Mouse (Mus musculus) ES-E14 (cell line): ENCODE results near the gene Col20a1.

Experiments
- CHD2 ChIP-seq: IDR thresholded peaks from 2 replicates; pipeline ENCODE4 v1.6.1; 2014; ENCODE audit warnings: mild to moderate bottlenecking, low read depth, low read length, inconsistent platforms
- HCFC1 ChIP-seq: IDR thresholded peaks from 2 replicates; pipeline ENCODE4 v1.6.1; 2012; ENCODE audit warnings: low read length, inconsistent platforms, borderline replicate concordance; ENCODE audit not compliant: insufficient read depth
- MAFK ChIP-seq: IDR thresholded peaks from 2 replicates; pipeline ENCODE4 v1.6.1; 2014; ENCODE audit warnings: mild to moderate bottlenecking, low read depth, low read length, inconsistent platforms; ENCODE audit not compliant: insufficient read depth
- ZC3H11A ChIP-seq: IDR thresholded peaks from 2 replicates; pipeline ENCODE4 v1.6.1; 2012; ENCODE audit warnings: low read depth, mild to moderate bottlenecking, inconsistent platforms, low read length, borderline replicate concordance

GRCm38 (mm10) chr2:181048986-181049385 lies 62.7 kb downstream of the Col20a1 start:
- TF ChIP-seq CHD2 (no peak), MAFK (no peak), ZC3H11A (no peak), HCFC1 (no peak)
